Mouse (Mus musculus) heart, embryonic 11.5 days (tissue): ENCODE results near the gene Cited4. TPM values are rescaled to one million over a fixed set of nuclear protein-coding genes. Genes with fewer than 3 reads are reported as not detected.

Source experiments
- ATAC-seq: fragments of 200-750 bp; cut with Nextera tagmentation; replicated peaks from 2 replicates; pipeline ENCODE4 v1.8.0; 2017; ENCODE audit warnings: moderate library complexity; ENCODE audit not compliant: insufficient number of reproducible peaks, low FRiP score, low TSS enrichment
- H3K27ac ChIP-seq: fragments of 300-500 bp; sonication (generic); 2 replicates; pipeline ENCODE4 v1.5.1; 2014; ENCODE audit warnings: mild to moderate bottlenecking, low read depth, low read length
- H3K27me3 ChIP-seq: fragments of 300-500 bp; sonication (generic); 2 replicates; pipeline ENCODE4 v1.6.1; 2014; ENCODE audit warnings: mild to moderate bottlenecking, low read length, mixed read lengths; ENCODE audit not compliant: control insufficient read depth, insufficient read depth
- H3K36me3 ChIP-seq: fragments of 300-500 bp; sonication (generic); 2 replicates; pipeline ENCODE4 v1.6.1; 2014; ENCODE audit warnings: mild to moderate bottlenecking, low read length, moderate library complexity, mixed read lengths; ENCODE audit not compliant: control insufficient read depth, insufficient read depth
- H3K4me1 ChIP-seq: fragments of 300-500 bp; sonication (generic); 2 replicates; pipeline ENCODE4 v1.6.1; 2014; ENCODE audit warnings: low read length; ENCODE audit not compliant: control insufficient read depth, insufficient read depth
- H3K4me2 ChIP-seq: fragments of 300-500 bp; sonication (generic); 2 replicates; pipeline ENCODE4 v1.6.1; 2014; ENCODE audit warnings: mild to moderate bottlenecking, moderate library complexity
- H3K4me3 ChIP-seq: fragments of 300-500 bp; sonication (generic); 2 replicates; pipeline ENCODE4 v1.5.1; 2014; ENCODE audit warnings: low read depth, low read length
- H3K9ac ChIP-seq: fragments of 300-500 bp; sonication (generic); 2 replicates; pipeline ENCODE4 v1.6.1; 2014; ENCODE audit warnings: mild to moderate bottlenecking, low read depth, low read length, moderate library complexity
- H3K9me3 ChIP-seq: fragments of 300-500 bp; sonication (generic); replicated peaks from 2 replicates; pipeline ENCODE4 v1.6.1; 2016; ENCODE audit warnings: low read length; ENCODE audit not compliant: control insufficient read depth
- WGBS: fragments of 180-500 bp; shearing (Covaris S2); extraction: QIAGEN DNeasy Blood & Tissue Kit; methylation state at CpG from one replicate; pipeline ENCODE4 v1.1.7; 2014; ENCODE audit not compliant: insufficient replicate concordance; 5-methylcytosine and 5-hydroxymethylcytosine counted together
- polyA plus RNA-seq: library from polyadenylated mRNA; unstranded; fragments of >200 nt; fragmentation: Nextera tagmentation; extraction: Ambion mirVana; gene quantifications from 2 replicates; pipeline ENCODE4 v1.2.1, GENCODE M21; 2014

Gene Cited4
- polyA plus RNA-seq, 1 experiment from 2014 or later: 44.9 TPM

DNA sequence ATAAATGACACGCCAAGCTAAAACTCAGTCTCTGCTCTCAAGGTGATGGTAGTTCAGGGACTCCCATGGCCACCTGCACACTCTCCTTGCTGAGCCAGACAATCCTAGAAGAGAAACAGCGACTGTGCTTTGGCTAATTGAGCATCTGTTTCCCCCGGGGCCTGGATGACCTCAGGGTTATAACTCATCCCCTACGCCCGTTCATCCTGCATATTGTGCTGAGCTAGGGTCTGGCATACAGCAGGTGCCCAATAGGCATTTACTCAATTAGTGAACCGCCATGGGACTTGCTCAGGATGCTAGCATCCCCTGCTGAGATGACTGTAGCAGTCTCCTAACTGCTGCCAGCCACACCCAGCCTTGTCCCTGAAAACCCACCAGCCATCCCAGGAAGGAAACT, 20.9 kb downstream of the Cited4 start:
- Histone ChIP-seq H3K9me3 (no peaks in the 10 kb centered on the region), H3K27me3 (0 out of 2 replicates have a peak, but pooled peaks cover 2% of the 10 kb centered on the region), H3K4me1 (no peaks in the 10 kb centered on the region), H3K4me2 (no peak overlapping the region), H3K9ac (no peak overlapping the region), H3K27ac (no peak overlapping the region), H3K36me3 (no peaks in the 10 kb centered on the region), H3K4me3 (no peak overlapping the region)
- no peak for ATAC-seq
- WGBS: 62% methylated on average over 6 of the region's 6 CpGs

DNA sequence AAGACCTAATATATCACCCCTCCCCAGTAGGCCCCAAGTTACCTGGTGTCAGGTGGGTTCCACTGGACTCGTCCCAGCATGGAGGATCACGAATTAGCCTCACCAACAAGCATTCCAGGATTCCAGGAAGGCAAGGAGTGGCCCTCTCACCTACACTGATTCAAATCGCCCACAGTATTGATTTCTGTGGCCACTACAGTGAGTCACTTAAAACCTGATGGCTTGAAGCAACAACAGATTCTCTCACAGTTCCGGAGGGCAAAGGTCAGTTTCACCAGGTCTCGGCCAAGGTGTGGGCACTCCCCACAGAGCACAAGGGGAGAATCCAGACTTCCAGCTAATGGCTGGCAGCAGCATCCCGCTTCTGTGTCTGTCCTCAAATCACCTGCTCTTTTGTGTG, 22.9 kb downstream of the Cited4 start:
- no peak for ATAC-seq
- no peak overlapping the region for H3K27ac ChIP-seq
- WGBS: 65% methylated on average over 6 of the region's 6 CpGs
- H3K36me3 ChIP-seq: no peaks in the 10 kb centered on the region
- no peak overlapping the region for H3K4me2 ChIP-seq
- H3K9ac ChIP-seq: no peak overlapping the region
- H3K4me3 ChIP-seq: no peak overlapping the region
- H3K4me1 ChIP-seq: no peaks in the 10 kb centered on the region
- H3K27me3 ChIP-seq: 0 out of 2 replicates have a peak, but pooled peaks cover 2% of the 10 kb centered on the region
- H3K9me3 ChIP-seq: no peaks in the 10 kb centered on the region

DNA sequence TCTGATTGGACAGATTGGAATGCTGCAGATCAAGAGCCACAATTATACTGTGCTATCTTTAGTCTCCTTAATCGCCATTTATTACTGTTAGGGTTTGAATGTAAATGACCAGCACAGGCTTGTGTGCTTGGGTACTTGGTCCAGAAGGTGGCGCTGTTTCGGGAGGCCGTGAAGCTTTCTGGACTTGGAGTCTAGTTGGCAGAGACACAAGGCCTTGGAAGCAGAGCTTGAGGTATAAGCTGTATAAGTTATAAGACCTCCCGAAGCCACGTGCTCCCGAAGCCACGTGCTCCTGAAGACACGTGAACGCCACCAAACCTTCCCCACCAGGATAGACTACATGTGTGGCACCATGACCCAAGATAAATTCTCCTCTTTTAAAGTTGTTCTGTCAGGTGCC, 26.3 kb downstream of the Cited4 start:
- 42% methylated on average over 10 of the region's 10 CpGs for WGBS
- Histone ChIP-seq H3K36me3 (no peaks in the 10 kb centered on the region), H3K27me3 (peaks cover 21% of the 10 kb centered on the region), H3K4me2 (no peak overlapping the region), H3K27ac (no peak overlapping the region), H3K9ac (no peak overlapping the region), H3K4me1 (no peaks in the 10 kb centered on the region), H3K9me3 (no peaks in the 10 kb centered on the region), H3K4me3 (no peak overlapping the region)
- no peak for ATAC-seq

DNA sequence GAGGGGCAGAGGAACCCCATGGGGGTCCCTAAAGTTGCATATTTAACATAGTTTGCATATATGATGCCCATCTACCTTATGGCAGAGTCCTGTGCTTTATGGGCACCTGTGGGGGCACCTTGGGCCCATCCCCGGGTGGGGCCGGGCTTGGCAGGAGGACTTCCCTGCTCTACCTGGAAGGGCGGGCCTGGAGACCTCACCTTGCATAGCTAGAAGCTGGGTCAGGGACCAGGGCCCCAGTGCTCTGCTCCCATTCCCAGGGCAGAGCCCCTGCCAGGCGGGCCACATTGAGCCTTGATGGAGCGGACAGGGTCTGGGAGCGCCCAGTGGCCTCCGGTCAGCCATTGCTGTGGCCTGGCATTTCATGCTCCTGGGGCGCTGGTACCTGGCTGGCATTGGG, 31.0 kb downstream of the Cited4 start:
- Histone ChIP-seq H3K4me3 (no peak overlapping the region), H3K27ac (no peak overlapping the region), H3K9me3 (no peaks in the 10 kb centered on the region), H3K36me3 (no peaks in the 10 kb centered on the region), H3K27me3 (peaks cover 59% of the 10 kb centered on the region), H3K4me1 (peaks cover 5% of the 10 kb centered on the region; the same call in 1 of the 2 replicates), H3K9ac (no peak overlapping the region), H3K4me2 (no peak overlapping the region)
- 0 out of 2 replicates have a peak, but pooled peaks have one; percentile 19 for ATAC-seq
- 89% methylated on average over 8 of the region's 8 CpGs for WGBS

DNA sequence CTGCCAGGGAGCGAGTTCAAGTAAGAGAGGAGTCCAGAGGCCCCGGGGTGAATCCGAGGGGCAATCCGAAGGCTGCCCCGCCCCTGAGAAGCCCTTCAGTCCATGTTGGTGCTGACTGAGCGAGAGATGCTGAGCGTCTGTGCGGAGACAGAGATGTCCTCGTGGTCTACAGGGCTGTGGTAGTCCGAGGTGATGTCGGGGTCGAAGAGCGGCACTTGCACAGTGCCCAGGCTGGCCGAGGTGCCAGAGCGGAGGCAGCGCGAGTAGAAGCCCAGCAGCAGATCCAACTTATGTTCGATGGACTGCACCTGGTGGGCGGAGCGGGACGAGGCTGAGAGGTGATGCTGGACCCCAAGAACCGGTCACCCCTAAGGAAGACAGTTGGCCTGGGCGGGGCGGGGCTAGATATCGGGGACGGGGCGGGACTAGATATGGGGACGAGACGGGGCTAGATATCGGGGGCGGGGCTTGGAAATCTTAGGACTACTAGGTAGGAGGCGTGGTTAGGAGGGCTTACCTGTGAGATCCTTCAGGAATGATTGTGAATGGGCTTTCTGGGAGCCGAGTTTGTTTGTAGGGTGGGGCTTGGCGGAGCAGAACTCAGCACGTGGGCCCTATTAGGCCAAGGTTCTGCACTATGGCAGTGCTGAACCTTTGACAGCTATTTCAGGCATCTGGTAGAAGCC, 31.6 kb downstream of the Cited4 start:
- Histone ChIP-seq H3K9ac (no peak overlapping the region), H3K27me3 (peaks cover 64% of the 10 kb centered on the region), H3K36me3 (no peaks in the 10 kb centered on the region), H3K4me1 (peaks cover 5% of the 10 kb centered on the region; the same call in 1 of the 2 replicates), H3K4me3 (peak overlapping the region; percentile 16), H3K9me3 (no peaks in the 10 kb centered on the region), H3K27ac (no peak overlapping the region), H3K4me2 (peak overlapping the region; percentile 54)
- ATAC-seq: no peak
- WGBS: 10% methylated on average over 35 of the region's 35 CpGs

DNA sequence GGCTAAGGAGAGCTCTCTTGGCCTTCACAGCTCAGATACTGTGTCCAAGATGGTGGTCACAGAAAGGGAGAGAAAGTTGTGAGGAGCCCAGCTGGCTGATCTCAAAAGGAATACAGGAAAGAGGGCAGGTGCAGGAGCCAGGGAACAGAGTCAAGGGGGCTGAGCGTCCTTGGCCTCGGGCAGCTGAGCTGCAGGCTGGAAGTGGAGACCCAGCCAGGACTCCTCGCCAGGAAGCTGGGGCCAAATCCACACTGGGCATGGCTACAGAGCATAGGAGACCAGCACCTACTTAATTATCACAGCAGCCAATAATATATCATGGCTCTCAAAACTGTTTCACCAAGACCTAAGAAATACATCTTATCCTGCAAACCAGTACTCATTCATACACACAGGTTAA, 34.8 kb downstream of the Cited4 start:
- H3K27me3 ChIP-seq: peaks cover 62% of the 10 kb centered on the region

DNA sequence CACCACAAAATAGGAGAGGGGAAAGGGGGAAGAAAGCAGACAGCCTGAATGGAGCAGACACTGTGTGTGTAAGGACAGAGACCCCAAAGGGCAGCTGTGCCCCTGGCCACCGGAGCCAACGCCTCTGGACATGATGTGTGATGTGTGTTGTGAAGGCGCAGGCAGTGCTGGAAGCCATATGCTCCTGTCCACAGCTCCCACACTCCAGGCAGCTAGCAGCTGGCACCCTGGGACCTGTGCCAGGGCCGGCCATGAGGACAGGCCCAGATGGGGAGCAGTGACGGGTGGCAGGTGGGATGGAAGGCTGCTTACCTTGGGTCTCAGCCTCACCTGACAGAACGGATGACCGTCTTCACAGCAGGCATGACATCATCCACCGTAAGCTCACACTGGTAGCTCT, 35.7 kb downstream of the Cited4 start:
- H3K9ac ChIP-seq: no peak overlapping the region
- H3K27ac ChIP-seq: no peak overlapping the region
- no peak overlapping the region for H3K4me3 ChIP-seq
- no peaks in the 10 kb centered on the region for H3K36me3 ChIP-seq
- 81% methylated on average over 8 of the region's 8 CpGs for WGBS
- ATAC-seq: no peak
- H3K27me3 ChIP-seq: peaks cover 56% of the 10 kb centered on the region
- no peaks in the 10 kb centered on the region for H3K9me3 ChIP-seq
- H3K4me2 ChIP-seq: no peak overlapping the region
- H3K4me1 ChIP-seq: peaks cover 7% of the 10 kb centered on the region; the same call in 1 of the 2 replicates

More for the DNA sequence above, 34.8 kb downstream of the Cited4 start:
- no peak for ATAC-seq
- Histone ChIP-seq H3K36me3 (no peaks in the 10 kb centered on the region), H3K4me1 (peaks cover 7% of the 10 kb centered on the region; the same call in 1 of the 2 replicates), H3K4me2 (no peak overlapping the region), H3K27ac (no peak overlapping the region), H3K4me3 (no peak overlapping the region), H3K9me3 (no peaks in the 10 kb centered on the region), H3K9ac (no peak overlapping the region)
- 78% methylated on average over 3 of the region's 3 CpGs for WGBS

DNA sequence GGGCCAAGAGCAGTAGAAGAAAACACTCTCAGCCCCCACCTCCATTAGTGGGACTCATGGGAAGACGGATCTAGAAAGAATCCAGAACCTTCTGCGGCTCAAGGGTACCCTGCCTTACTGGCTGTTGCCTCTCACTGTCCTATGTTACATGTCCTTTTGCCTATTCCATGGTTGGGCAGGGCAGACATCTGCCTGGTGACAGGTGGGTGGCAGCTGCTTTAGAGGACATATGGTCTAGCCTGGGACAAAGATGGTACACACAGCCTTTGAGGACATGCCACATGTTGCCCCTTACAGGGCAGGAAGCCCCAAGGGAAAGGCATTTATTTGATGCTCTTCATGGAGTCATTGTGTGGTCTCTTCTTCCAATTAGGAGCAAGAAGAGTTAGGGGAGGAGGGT, 36.1 kb downstream of the Cited4 start:
- H3K27me3 ChIP-seq: peaks cover 51% of the 10 kb centered on the region

DNA sequence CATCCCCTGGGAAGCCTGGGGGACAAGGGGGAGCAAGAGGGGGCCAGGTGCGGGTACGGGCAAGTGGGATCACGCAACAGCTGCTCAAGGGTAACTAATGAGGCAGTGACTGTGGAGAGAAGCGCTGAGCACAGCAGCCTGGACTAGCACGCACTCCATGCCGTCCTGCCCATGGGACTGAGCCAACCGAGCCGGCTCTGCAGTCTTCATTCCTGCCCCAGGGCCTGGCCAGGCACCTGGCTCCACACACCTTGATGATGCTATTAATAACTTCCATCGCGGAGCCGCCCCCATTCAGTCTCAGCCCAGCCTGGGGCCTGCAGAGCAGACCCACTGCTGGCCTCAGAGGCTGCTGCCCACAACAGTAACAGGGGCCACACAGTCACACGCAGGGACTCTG, 45.9 kb downstream of the Cited4 start:
- 77% methylated on average over 12 of the region's 12 CpGs for WGBS
- Histone ChIP-seq H3K36me3 (no peaks in the 10 kb centered on the region), H3K9me3 (no peaks in the 10 kb centered on the region), H3K9ac (no peak overlapping the region), H3K4me3 (no peak overlapping the region), H3K27me3 (peaks cover 44% of the 10 kb centered on the region), H3K27ac (no peak overlapping the region), H3K4me1 (peaks cover 10% of the 10 kb centered on the region; the same call in 1 of the 2 replicates), H3K4me2 (no peak overlapping the region)
- ATAC-seq: no peak

More for the DNA sequence above, 36.1 kb downstream of the Cited4 start:
- Histone ChIP-seq H3K4me2 (no peak overlapping the region), H3K4me1 (peaks cover 7% of the 10 kb centered on the region; the same call in 1 of the 2 replicates), H3K9me3 (no peaks in the 10 kb centered on the region), H3K27ac (no peak overlapping the region), H3K9ac (no peak overlapping the region), H3K4me3 (no peak overlapping the region), H3K36me3 (no peaks in the 10 kb centered on the region)
- 93% methylated on average over 2 of the region's 2 CpGs for whole genome bisulfite sequencing
- ATAC-seq: no peak
